Mouse (Mus musculus) testis, adult 2 months (tissue): ENCODE data around the gene Aff1. TPM values are rescaled to one million over a fixed set of nuclear protein-coding genes. Genes with fewer than 3 reads are reported as not detected.

Experiments
- H3K27ac ChIP-seq: fragments of 200-500 bp; 2 replicates; pipeline ENCODE4 v1.5.1; 2012; ENCODE audit warnings: low read depth, low read length; ENCODE audit not compliant: control insufficient read depth, insufficient read depth
- H3K27me3 ChIP-seq: fragments of 200-500 bp; 2 replicates; pipeline ENCODE4 v1.6.1; 2012; ENCODE audit warnings: mild to moderate bottlenecking, low read length, moderate library complexity; ENCODE audit not compliant: control insufficient read depth, insufficient read depth
- H3K36me3 ChIP-seq: fragments of 200-500 bp; 2 replicates; pipeline ENCODE4 v1.6.1; 2012; ENCODE audit warnings: mild to moderate bottlenecking, low read length; ENCODE audit not compliant: control insufficient read depth, insufficient read depth
- H3K4me1 ChIP-seq: fragments of 200-500 bp; 2 replicates; pipeline ENCODE4 v1.6.1; 2012; ENCODE audit warnings: low read length; ENCODE audit not compliant: control insufficient read depth, insufficient read depth
- H3K4me3 ChIP-seq: fragments of 200-500 bp; 2 replicates; pipeline ENCODE4 v1.5.1; 2012; ENCODE audit warnings: low read depth, mild to moderate bottlenecking, low read length, moderate library complexity, mixed read lengths; ENCODE audit not compliant: control insufficient read depth
- CTCF ChIP-seq: fragments of 200-500 bp; IDR thresholded peaks from 2 replicates; pipeline ENCODE4 v1.5.1; 2012; ENCODE audit warnings: low read depth, mild to moderate bottlenecking, inconsistent platforms, low read length, moderate library complexity; ENCODE audit not compliant: control insufficient read depth, insufficient read depth, insufficient replicate concordance
- POLR2A ChIP-seq: fragments of 200-500 bp; IDR thresholded peaks from 2 replicates; pipeline ENCODE4 v1.6.1; 2012; ENCODE audit warnings: low read depth, mild to moderate bottlenecking, inconsistent platforms, low read length, moderate library complexity; ENCODE audit not compliant: control insufficient read depth
- polyA plus RNA-seq: library from polyadenylated mRNA; depleted of rRNA; stranded (reverse); fragments of >200 nt; gene quantifications from 2 replicates; pipeline ENCODE4 v1.2.3, GENCODE M21; 2012

The Aff1 gene
- polyA plus RNA-seq, 1 experiment: 1.3 TPM

GRCm38 (mm10) chr5:103766432-103766815, 74.2 kb downstream of the Aff1 start:
- no peak overlapping the region for H3K27ac ChIP-seq
- H3K4me1 ChIP-seq: peaks cover 1% of the 10 kb centered on the region
- H3K36me3 ChIP-seq: no peaks in the 10 kb centered on the region
- no peak for TF ChIP-seq POLR2A
- H3K4me3 ChIP-seq: no peak overlapping the region
- no peaks in the 10 kb centered on the region for H3K27me3 ChIP-seq

GRCm38 (mm10) chr5:103768961-103769360, 76.8 kb downstream of the Aff1 start:
- TF ChIP-seq CTCF: no peak
- TF ChIP-seq POLR2A: no peak

GRCm38 (mm10) chr5:103769701-103770100, 77.5 kb downstream of the Aff1 start:
- H3K4me3 ChIP-seq: no peak overlapping the region
- no peak overlapping the region for H3K27ac ChIP-seq
- no peak for TF ChIP-seq CTCF
- TF ChIP-seq POLR2A: no peak
- no peaks in the 10 kb centered on the region for H3K27me3 ChIP-seq
- peaks cover 11% of the 10 kb centered on the region for H3K4me1 ChIP-seq
- H3K36me3 ChIP-seq: no peaks in the 10 kb centered on the region

More at GRCm38 (mm10) chr5:103768961-103769360, 76.8 kb downstream of the Aff1 start:
- H3K27ac ChIP-seq: no peak overlapping the region
- H3K4me1 ChIP-seq: peaks cover 8% of the 10 kb centered on the region
- H3K4me3 ChIP-seq: no peak overlapping the region
- H3K27me3 ChIP-seq: no peaks in the 10 kb centered on the region
- H3K36me3 ChIP-seq: no peaks in the 10 kb centered on the region

DNA sequence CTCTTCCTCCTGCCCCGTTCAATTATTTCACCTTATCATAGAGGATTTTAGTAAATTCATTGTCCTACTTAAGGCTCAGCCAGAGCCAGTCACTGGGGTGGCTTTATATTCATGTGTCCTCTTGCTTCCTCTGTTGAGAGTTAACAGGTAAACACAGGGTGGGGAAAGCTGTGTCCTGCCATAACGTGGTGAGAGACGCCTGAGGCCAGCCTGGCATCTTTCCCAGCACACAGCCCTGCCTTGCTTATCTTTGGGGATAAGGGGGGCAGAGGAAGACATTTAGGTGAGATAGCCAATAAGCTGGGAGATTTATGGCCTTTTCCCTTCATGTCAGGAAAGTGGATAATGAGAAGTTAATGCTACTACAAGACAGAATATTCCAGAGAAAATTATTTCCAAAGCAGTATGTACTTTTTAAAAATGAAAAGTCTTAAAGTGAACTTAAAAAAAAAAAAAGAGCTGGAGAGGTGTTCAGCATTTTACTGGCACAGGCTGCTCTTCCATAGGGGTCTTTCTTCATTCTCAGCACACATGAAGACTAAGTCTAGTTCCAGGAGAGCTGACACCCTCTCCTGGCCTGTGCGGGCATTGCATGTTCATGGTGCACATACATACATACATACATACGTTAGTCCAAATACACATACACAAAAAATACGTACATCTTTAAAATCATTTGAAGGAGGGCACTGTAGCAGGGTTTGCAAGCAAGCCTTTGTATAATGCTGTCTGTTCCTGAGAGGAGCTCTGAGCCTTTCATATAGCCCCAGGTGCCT, 78.5 kb downstream of the Aff1 start:
- Histone ChIP-seq H3K27ac (no peak overlapping the region), H3K27me3 (no peaks in the 10 kb centered on the region), H3K36me3 (no peaks in the 10 kb centered on the region), H3K4me1 (peaks cover 13% of the 10 kb centered on the region), H3K4me3 (no peak overlapping the region)
- TF ChIP-seq CTCF (no peak), POLR2A (no peak)

DNA sequence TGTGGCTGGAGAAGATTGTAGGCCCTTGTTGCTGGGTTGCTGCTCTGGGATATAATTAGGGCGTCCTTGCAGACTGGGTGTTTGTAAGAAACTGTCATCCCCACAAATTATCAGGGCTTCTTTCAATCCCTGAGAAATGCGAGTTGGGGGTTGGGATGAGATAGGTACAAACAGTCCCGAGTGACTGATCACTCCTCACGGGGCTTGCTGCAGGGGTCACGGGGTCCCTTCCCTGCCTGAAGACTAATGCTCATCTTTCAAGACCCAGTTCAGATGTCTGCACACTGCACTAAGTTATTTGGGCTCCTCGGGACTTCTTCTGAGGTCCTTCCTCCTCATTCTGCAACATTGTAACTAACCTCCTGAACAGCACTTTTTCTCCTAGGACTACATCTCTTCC, 79.2 kb downstream of the Aff1 start:
- Histone ChIP-seq H3K4me3 (no peak overlapping the region), H3K27me3 (no peaks in the 10 kb centered on the region), H3K27ac (peak overlapping the region; percentile 32; the same call in 1 of the 2 replicates), H3K4me1 (peaks cover 13% of the 10 kb centered on the region), H3K36me3 (no peaks in the 10 kb centered on the region)
- TF ChIP-seq CTCF (no peak), POLR2A (no peak)

GRCm38 (mm10) chr5:103772252-103772651, 80.1 kb downstream of the Aff1 start:
- Histone ChIP-seq H3K4me1 (peaks cover 13% of the 10 kb centered on the region), H3K27ac (no peak overlapping the region), H3K4me3 (no peak overlapping the region), H3K36me3 (no peaks in the 10 kb centered on the region), H3K27me3 (no peaks in the 10 kb centered on the region)
- TF ChIP-seq CTCF: no peak
- TF ChIP-seq POLR2A: no peak

DNA sequence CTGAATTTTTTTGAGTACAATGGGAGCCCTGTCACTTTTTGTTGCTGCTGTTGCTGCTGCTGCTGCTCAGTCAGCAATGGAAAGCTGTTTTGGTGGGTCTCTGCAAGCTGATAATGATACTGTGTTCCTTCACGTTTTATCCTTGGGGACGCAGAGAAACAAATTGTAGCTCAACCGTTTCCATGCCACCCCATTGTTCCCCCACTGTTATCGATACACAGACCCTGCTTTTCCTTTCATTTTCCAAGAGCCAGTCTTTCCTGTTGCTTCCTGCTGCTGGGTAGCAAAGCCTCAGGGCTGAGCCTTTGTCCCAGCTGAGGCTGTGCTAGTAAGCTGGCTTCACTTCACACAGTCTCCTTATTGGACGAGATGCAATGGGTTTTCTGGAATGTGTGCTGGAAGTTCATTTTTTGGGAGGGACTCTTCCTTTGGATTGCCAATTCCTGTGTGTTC, 81.0 kb downstream of the Aff1 start:
- Histone ChIP-seq H3K4me3 (no peak overlapping the region), H3K4me1 (peaks cover 13% of the 10 kb centered on the region), H3K36me3 (no peaks in the 10 kb centered on the region), H3K27me3 (no peaks in the 10 kb centered on the region), H3K27ac (peak overlapping the region; percentile 64)
- TF ChIP-seq CTCF: no peak
- TF ChIP-seq POLR2A: no peak

- Histone ChIP-seq H3K27ac (peak overlapping the region; percentile 51; the same call in 1 of the 2 replicates), H3K4me3 (no peak overlapping the region), H3K27me3 (no peaks in the 10 kb centered on the region), H3K36me3 (no peaks in the 10 kb centered on the region), H3K4me1 (peaks cover 13% of the 10 kb centered on the region)
- TF ChIP-seq CTCF: no peak
- TF ChIP-seq POLR2A: no peak
Observed at GRCm38 (mm10) chr5:103774703-103775333, 82.6 kb downstream of the Aff1 start.
